Mouse (Mus musculus): Measurements from ENCODE around the gene Amigo2. TPM values are rescaled to one million over a fixed set of nuclear protein-coding genes. Genes with fewer than 3 reads are reported as not detected.
A peak's percentile ranks its signal among the peaks of the same experiment; 100 is the strongest.

Gene Amigo2
- 1.9 and 3.2 TPM in 2 replicates for polyA plus RNA-seq (2014; fragmentation: Nextera tagmentation; extraction: Ambion mirVana)

DNA sequence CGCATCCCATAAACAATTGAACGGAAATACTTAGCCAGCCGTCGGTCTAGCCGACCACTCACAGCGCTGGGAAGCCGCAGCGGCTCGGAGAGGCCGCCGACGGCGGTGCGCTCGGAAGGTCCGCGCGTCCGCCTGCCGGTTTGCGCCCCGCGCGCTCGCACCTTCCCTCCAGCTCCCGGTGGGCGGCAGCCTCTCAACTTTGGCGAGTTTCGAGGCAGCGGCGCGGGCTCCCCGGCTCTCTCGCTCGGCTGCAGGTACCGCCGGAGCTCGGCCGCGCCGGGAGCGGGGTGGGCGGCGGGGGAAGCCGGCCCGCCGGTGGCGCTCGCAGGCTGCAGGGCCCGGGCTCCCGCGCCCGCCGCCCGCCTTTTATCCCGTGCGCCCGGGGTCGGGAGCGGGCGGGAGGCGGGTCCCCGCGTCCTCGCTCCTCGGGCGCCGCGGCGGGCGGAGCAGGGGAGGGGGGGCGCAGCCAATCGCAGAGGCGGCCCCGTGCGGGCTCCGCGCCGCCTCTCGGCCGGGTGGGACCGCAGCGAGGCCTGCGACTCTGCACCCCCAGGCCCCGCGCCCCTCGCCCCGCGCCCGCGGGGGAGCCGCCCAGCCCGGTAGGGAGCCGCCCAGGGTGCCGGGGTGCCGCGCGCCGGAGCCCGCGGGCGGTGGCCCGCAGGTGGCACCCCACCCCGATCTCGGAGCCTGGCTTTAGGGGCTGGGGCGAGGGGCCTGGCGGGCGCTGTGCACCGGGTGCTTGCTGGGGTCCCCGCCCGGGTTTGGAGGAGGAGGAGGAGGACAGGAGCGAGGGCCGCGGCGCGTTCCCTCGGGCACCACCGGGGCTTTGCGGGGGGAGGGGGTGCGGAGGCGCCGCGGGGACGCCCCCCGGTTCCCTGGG, at the start of gene Amigo2, which contains the start of gene Pced1b:
Amigo2 (minus strand) TSS at position 377 of the 880 bp plus-strand sequence.
Pced1b (plus strand) TSS at position 197 of the 880 bp plus-strand sequence.
- under 1% methylated on average over 99 of the region's 125 CpGs for WGBS

DNA sequence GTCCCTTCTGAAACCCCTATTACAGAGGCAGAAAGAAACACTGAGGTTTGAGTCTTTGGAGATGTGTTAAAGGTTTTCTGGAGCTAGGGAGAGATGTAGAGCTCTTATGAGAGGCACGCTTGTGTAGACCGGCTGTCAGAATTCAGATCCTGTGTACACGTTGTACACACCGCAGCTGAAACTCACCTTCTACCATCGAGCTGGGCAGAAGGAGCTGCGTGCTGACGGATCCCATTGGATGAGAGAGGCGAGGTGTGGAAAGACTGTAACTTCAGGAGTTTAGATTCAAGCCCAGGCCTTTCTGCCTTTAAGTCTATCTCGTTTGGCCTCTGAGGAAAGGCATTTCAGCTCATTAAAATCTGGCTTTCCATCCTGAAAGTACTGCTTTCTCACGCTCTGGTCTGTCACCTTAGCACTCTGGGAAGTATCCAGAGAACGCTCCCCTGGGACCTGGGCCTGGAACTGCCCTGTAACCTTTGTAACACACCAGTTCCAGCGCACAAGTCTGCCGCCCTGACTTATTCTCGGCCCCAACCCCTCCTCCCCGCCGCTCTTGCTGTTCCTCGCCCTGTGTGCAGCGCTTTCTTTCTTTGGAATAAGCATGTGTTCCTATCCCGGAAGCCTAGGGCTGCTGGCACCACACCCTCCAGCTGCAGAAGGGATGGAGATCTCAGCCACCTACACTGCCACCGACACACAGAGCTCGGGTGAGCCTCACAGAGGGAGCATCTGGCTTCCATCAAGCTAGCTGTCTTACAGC, 44.4 kb upstream of the Amigo2 start:
- 83% methylated on average over 21 of the region's 21 CpGs for WGBS
- Histone ChIP-seq H3K27me3 (replicated peaks; ENCODE audit: control insufficient read depth, insufficient read depth, low read length) (no peaks in the 10 kb centered on the region), H3K36me3 (ENCODE audit: control insufficient read depth, insufficient read depth, low read length) (no peaks in the 10 kb centered on the region), H3K4me3 (ENCODE audit: low read depth, low read length) (no peak overlapping the region), H3K4me2 (no peak overlapping the region), H3K9me3 (ENCODE audit: control insufficient read depth, low read length) (no peaks in the 10 kb centered on the region), H3K4me1 (replicated peaks; ENCODE audit: control insufficient read depth, insufficient read depth, low read length) (no peaks in the 10 kb centered on the region), H3K9ac (ENCODE audit: low read depth, low read length) (no peak overlapping the region), H3K27ac (ENCODE audit: low read depth, low read length) (no peak overlapping the region)
- DNase-seq (ENCODE audit: low spot score) (no peak), ATAC-seq (replicated peaks; ENCODE audit: low FRiP score) (no peak)

More for the DNA sequence above, at the start of gene Amigo2, which contains the start of gene Pced1b:
- DNase-seq (ENCODE audit: low spot score) (peak; percentile 62), ATAC-seq (replicated peaks; ENCODE audit: low FRiP score) (peak; percentile 64)
- no peaks in the 10 kb centered on the region for H3K36me3 ChIP-seq (ENCODE audit: control insufficient read depth, insufficient read depth, low read length)
- peaks cover 36% of the 10 kb centered on the region for H3K27me3 ChIP-seq (replicated peaks; ENCODE audit: control insufficient read depth, insufficient read depth, low read length)
- H3K4me1 ChIP-seq (replicated peaks; ENCODE audit: control insufficient read depth, insufficient read depth, low read length): peaks cover 8% of the 10 kb centered on the region
- no peaks in the 10 kb centered on the region for H3K9me3 ChIP-seq (ENCODE audit: control insufficient read depth, low read length)
- no peak within 1 kb of the TSS; the same call in 1 of the 2 replicates for H3K27ac ChIP-seq (ENCODE audit: low read depth, low read length)
- peak within 1 kb of the TSS; percentile 59 for H3K4me3 ChIP-seq (ENCODE audit: low read depth, low read length)
- H3K4me2 ChIP-seq: peak within 1 kb of the TSS; percentile 83
- peak within 1 kb of the TSS; percentile 59 for H3K9ac ChIP-seq (ENCODE audit: low read depth, low read length)

DNA sequence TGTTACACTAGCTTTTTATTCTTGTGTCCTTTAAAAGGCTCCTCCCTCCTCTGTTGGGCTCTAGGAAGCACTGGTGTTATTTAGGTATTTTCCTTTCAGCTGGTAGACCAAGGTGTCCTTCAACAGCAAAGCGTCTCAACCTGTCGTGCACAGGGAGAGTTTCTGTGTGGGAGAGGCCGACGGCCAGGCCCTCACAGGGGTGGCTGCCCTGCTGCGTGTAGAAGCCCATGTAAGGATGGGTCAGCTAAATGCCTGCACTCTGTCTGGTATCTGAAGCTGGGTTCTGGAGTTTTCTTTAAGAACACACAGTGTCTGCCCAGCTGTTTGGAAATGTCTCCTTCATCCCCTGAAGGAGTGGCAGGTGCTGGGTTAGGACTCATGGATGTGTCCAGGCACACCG, 43.3 kb upstream of the Amigo2 start:
- H3K9me3 ChIP-seq (ENCODE audit: control insufficient read depth, low read length): no peaks in the 10 kb centered on the region
- H3K36me3 ChIP-seq (ENCODE audit: control insufficient read depth, insufficient read depth, low read length): no peaks in the 10 kb centered on the region
- 91% methylated on average over 6 of the region's 6 CpGs for WGBS
- H3K4me2 ChIP-seq: no peak overlapping the region
- ATAC-seq (replicated peaks; ENCODE audit: low FRiP score) (no peak), DNase-seq (ENCODE audit: low spot score) (no peak)
- no peak overlapping the region for H3K27ac ChIP-seq (ENCODE audit: low read depth, low read length)
- H3K4me3 ChIP-seq (ENCODE audit: low read depth, low read length): no peak overlapping the region
- no peak overlapping the region for H3K9ac ChIP-seq (ENCODE audit: low read depth, low read length)
- H3K27me3 ChIP-seq (replicated peaks; ENCODE audit: control insufficient read depth, insufficient read depth, low read length): no peaks in the 10 kb centered on the region
- no peaks in the 10 kb centered on the region for H3K4me1 ChIP-seq (replicated peaks; ENCODE audit: control insufficient read depth, insufficient read depth, low read length)

DNA sequence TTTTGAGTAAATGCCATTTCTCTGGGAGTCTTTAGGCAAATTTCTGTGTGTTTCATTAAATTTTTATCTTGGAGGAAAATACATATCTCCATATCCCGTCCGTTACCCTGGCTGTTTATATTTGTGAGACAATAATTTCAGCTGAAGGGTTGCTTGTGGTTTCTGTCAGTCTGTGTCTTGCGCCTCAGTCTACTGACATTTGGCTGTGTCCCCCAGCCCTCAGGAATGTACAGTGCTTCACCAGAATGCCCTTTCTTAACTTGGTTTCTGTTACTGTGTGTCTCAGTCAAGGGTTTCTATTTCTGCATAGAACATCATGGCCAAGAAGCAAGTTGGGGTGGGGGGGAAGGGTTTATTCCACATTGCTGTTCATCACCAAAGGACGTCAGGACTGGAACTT, 42.1 kb upstream of the Amigo2 start:
- H3K4me2 ChIP-seq: no peak overlapping the region
- H3K27ac ChIP-seq (ENCODE audit: low read depth, low read length): no peak overlapping the region
- H3K4me3 ChIP-seq (ENCODE audit: low read depth, low read length): no peak overlapping the region
- H3K4me1 ChIP-seq (replicated peaks; ENCODE audit: control insufficient read depth, insufficient read depth, low read length): no peaks in the 10 kb centered on the region
- H3K36me3 ChIP-seq (ENCODE audit: control insufficient read depth, insufficient read depth, low read length): no peaks in the 10 kb centered on the region
- H3K9ac ChIP-seq (ENCODE audit: low read depth, low read length): no peak overlapping the region
- no peak for DNase-seq (ENCODE audit: low spot score)
- no peaks in the 10 kb centered on the region for H3K27me3 ChIP-seq (replicated peaks; ENCODE audit: control insufficient read depth, insufficient read depth, low read length)
- 69% methylated on average over 4 of the region's 4 CpGs for WGBS
- no peak for ATAC-seq (replicated peaks; ENCODE audit: low FRiP score)
- no peaks in the 10 kb centered on the region for H3K9me3 ChIP-seq (ENCODE audit: control insufficient read depth, low read length)

DNA sequence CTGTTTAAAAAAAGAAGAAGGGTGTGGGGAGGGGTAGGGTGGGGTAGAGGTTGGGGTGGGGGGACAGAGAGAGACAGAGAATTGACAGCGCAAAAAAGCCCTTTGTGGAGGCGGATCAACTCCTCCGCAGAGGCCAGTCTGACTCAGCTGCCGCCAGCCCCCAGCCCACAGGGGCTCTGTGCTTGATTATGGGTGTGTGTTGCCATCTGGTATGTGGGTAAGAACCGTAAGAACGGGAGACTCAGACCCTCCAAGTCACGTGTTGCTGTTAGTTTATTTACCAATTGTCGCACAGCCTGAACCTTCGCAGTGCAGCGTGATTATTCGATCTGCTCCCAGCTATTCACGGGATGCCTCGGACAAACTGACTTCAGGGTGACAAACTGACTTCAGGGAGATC, 41.6 kb upstream of the Amigo2 start:
- no peak overlapping the region for H3K4me2 ChIP-seq
- 82% methylated on average over 13 of the region's 13 CpGs for WGBS
- DNase-seq (ENCODE audit: low spot score): no peak

DNA sequence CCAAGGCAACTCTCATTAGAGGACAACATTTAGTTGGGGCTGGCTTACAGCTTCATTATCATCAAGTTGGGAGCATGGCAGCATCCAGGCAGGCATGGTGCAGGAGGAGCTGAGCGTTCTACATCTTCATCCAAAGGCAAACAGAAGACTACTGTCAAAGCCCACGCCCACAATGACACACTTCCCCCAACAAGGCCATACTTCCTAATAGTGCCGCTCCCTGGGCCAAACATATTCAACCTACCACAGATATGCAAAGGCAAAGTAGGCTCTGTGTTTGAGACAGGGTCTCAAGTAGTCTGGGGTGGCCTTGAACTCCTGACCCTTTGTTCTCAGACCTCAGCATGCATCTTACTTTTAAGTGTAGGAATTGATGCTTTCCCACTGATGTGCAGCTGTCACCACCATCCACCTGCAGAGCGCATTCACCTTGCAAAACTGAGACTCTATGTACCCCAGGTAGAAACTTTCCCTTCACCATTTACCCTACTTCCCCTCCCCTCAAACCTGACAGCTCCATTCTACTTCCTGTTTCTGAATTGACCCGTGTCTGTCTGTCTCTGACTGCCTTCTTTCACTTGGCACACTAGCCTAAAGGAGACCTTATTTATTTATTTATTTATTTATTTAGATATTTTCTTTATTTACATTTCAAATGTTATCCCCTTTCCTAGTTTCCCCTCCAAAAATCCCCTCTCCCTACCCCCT, 40.5 kb upstream of the Amigo2 start:
- Histone ChIP-seq H3K9ac (ENCODE audit: low read depth, low read length) (no peak overlapping the region), H3K4me2 (no peak overlapping the region), H3K27ac (ENCODE audit: low read depth, low read length) (no peak overlapping the region), H3K36me3 (ENCODE audit: control insufficient read depth, insufficient read depth, low read length) (no peaks in the 10 kb centered on the region), H3K4me1 (replicated peaks; ENCODE audit: control insufficient read depth, insufficient read depth, low read length) (no peaks in the 10 kb centered on the region), H3K9me3 (ENCODE audit: control insufficient read depth, low read length) (no peaks in the 10 kb centered on the region), H3K4me3 (ENCODE audit: low read depth, low read length) (no peak overlapping the region), H3K27me3 (replicated peaks; ENCODE audit: control insufficient read depth, insufficient read depth, low read length) (no peaks in the 10 kb centered on the region)
- ATAC-seq (replicated peaks; ENCODE audit: low FRiP score) (no peak), DNase-seq (ENCODE audit: low spot score) (no peak)
- WGBS: 81% methylated on average over 5 of the region's 5 CpGs

More for the DNA sequence above, 41.6 kb upstream of the Amigo2 start:
- ATAC-seq (replicated peaks; ENCODE audit: low FRiP score): no peak
- Histone ChIP-seq H3K4me3 (ENCODE audit: low read depth, low read length) (no peak overlapping the region), H3K9ac (ENCODE audit: low read depth, low read length) (no peak overlapping the region), H3K4me1 (replicated peaks; ENCODE audit: control insufficient read depth, insufficient read depth, low read length) (no peaks in the 10 kb centered on the region), H3K36me3 (ENCODE audit: control insufficient read depth, insufficient read depth, low read length) (no peaks in the 10 kb centered on the region), H3K9me3 (ENCODE audit: control insufficient read depth, low read length) (no peaks in the 10 kb centered on the region), H3K27me3 (replicated peaks; ENCODE audit: control insufficient read depth, insufficient read depth, low read length) (no peaks in the 10 kb centered on the region), H3K27ac (ENCODE audit: low read depth, low read length) (no peak overlapping the region)

DNA sequence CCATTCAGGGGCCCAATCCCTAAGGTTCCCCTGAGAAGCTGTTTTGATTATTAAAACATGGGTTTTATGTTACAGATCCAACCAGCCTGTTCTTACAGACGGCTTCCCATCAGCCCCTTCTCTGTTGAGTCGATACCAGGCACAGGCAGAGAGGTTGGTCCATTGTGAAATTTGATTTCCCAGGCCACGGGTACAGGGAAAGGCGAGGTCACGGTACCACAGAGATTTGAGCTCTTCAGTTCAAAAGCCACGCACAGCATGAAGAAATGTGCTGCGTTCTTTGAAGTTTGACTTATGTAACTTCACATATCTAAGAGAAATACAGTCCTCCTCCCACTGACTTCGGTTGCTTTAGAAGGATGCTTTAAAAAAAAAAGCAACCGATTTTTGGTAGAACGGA, 39.6 kb upstream of the Amigo2 start:
- no peak overlapping the region for H3K4me3 ChIP-seq (ENCODE audit: low read depth, low read length)
- H3K4me2 ChIP-seq: no peak overlapping the region
- WGBS: 85% methylated on average over 10 of the region's 10 CpGs
- H3K4me1 ChIP-seq (replicated peaks; ENCODE audit: control insufficient read depth, insufficient read depth, low read length): no peaks in the 10 kb centered on the region
- no peak for DNase-seq (ENCODE audit: low spot score)
- H3K9me3 ChIP-seq (ENCODE audit: control insufficient read depth, low read length): no peaks in the 10 kb centered on the region
- no peaks in the 10 kb centered on the region for H3K27me3 ChIP-seq (replicated peaks; ENCODE audit: control insufficient read depth, insufficient read depth, low read length)
- no peaks in the 10 kb centered on the region for H3K36me3 ChIP-seq (ENCODE audit: control insufficient read depth, insufficient read depth, low read length)
- no peak overlapping the region for H3K9ac ChIP-seq (ENCODE audit: low read depth, low read length)
- no peak overlapping the region for H3K27ac ChIP-seq (ENCODE audit: low read depth, low read length)
- ATAC-seq (replicated peaks; ENCODE audit: low FRiP score): no peak

DNA sequence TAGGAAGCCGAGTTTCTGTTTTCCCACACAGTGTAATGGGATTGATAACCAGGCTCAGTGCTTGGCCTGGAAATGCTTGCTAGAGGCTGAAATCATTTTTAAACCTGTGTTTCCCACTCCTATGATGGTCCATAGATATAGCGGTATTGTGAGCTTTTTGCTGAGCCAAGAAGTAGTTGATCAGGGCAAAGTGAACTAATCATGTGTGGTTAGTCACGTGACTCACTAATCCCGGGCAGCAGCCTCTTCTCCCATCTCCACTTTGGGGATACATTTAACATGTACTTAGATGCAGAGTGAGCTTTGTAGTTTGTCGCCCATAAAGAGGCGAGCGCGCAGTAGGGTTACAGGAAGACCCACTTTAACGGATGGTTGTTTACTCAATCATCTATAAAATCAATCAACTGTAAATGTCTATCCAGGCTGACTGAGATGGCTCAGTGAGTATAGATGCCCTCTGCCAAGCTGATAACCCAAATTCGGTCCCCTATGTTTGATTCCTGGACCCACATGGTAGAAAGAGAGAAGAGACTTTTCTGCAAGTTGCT, 38.7 kb upstream of the Amigo2 start:
- H3K4me2 ChIP-seq: no peak overlapping the region
- no peaks in the 10 kb centered on the region for H3K4me1 ChIP-seq (replicated peaks; ENCODE audit: control insufficient read depth, insufficient read depth, low read length)
- H3K9ac ChIP-seq (ENCODE audit: low read depth, low read length): no peak overlapping the region
- H3K27me3 ChIP-seq (replicated peaks; ENCODE audit: control insufficient read depth, insufficient read depth, low read length): no peaks in the 10 kb centered on the region
- no peak overlapping the region for H3K4me3 ChIP-seq (ENCODE audit: low read depth, low read length)
- no peaks in the 10 kb centered on the region for H3K9me3 ChIP-seq (ENCODE audit: control insufficient read depth, low read length)
- DNase-seq (ENCODE audit: low spot score) (no peak), ATAC-seq (replicated peaks; ENCODE audit: low FRiP score) (no peak)
- no peaks in the 10 kb centered on the region for H3K36me3 ChIP-seq (ENCODE audit: control insufficient read depth, insufficient read depth, low read length)
- WGBS: 83% methylated on average over 10 of the region's 10 CpGs
- no peak overlapping the region for H3K27ac ChIP-seq (ENCODE audit: low read depth, low read length)
